Mouse (Mus musculus): ENCODE measurements around the gene Mllt3. TPM values are rescaled to one million over a fixed set of nuclear protein-coding genes. Genes with fewer than 3 reads are reported as not detected.

The Mllt3 gene
- total and polyA plus RNA-seq, 2 experiments from 2014 or later, result 5.1 to 13.5 TPM

GRCm38 (mm10) chr4:88046280-88046679 lies 13.1 kb upstream of the Mllt3 start:
- Histone ChIP-seq H3K4me2 (ENCODE audit: low read depth, low read length) (no peak overlapping the region), H3K27ac (ENCODE audit: low read depth) (no peak overlapping the region), H3K4me3 (ENCODE audit: low read depth, low read length) (no peak overlapping the region), H3K9ac (replicated peaks; ENCODE audit: low read depth, low read length) (no peak overlapping the region), H3K36me3 (replicated peaks; ENCODE audit: control insufficient read depth, insufficient read depth, low read length) (no peaks in the 10 kb centered on the region), H3K27me3 (ENCODE audit: control insufficient read depth, insufficient read depth, low read length) (no peaks in the 10 kb centered on the region), H3K4me1 (ENCODE audit: control insufficient read depth, insufficient read depth) (no peaks in the 10 kb centered on the region), H3K9me3 (replicated peaks; ENCODE audit: control insufficient read depth, low read length) (no peaks in the 10 kb centered on the region)
- no peak for ATAC-seq (ENCODE audit: insufficient read depth, low read depth)
- TF ChIP-seq EP300 (IDR thresholded peaks at IDR 0.05; ENCODE audit: low read depth), result no peak
- no peak for TF ChIP-seq CTCF (IDR thresholded peaks at IDR 0.05; ENCODE audit: low read depth)
- 60% methylated on average over 8 of the region's 8 CpGs for WGBS
- DNase-seq (ENCODE audit: low spot score), result no peak

GRCm38 (mm10) chr4:88045151-88045550 lies 12.0 kb upstream of the Mllt3 start:
- ATAC-seq (ENCODE audit: insufficient read depth, low read depth) (no peak), DNase-seq (ENCODE audit: low spot score) (no peak)
- no peaks in the 10 kb centered on the region for H3K36me3 ChIP-seq (replicated peaks; ENCODE audit: control insufficient read depth, insufficient read depth, low read length)
- H3K4me3 ChIP-seq (ENCODE audit: low read depth, low read length), result no peak overlapping the region
- H3K4me2 ChIP-seq (ENCODE audit: low read depth, low read length), result no peak overlapping the region
- H3K9me3 ChIP-seq (replicated peaks; ENCODE audit: control insufficient read depth, low read length), result no peaks in the 10 kb centered on the region
- no peaks in the 10 kb centered on the region for H3K4me1 ChIP-seq (ENCODE audit: control insufficient read depth, insufficient read depth)
- no peaks in the 10 kb centered on the region for H3K27me3 ChIP-seq (ENCODE audit: control insufficient read depth, insufficient read depth, low read length)
- TF ChIP-seq EP300 (IDR thresholded peaks at IDR 0.05; ENCODE audit: low read depth) (no peak), CTCF (IDR thresholded peaks at IDR 0.05; ENCODE audit: low read depth) (no peak)
- H3K9ac ChIP-seq (replicated peaks; ENCODE audit: low read depth, low read length), result no peak overlapping the region
- 76% methylated on average over 4 of the region's 4 CpGs for whole genome bisulfite sequencing
- no peak overlapping the region for H3K27ac ChIP-seq (ENCODE audit: low read depth)

GRCm38 (mm10) chr4:88035361-88035760 lies 2.2 kb upstream of the Mllt3 start:
- H3K27me3 ChIP-seq (ENCODE audit: control insufficient read depth, insufficient read depth, low read length), result no peaks in the 10 kb centered on the region
- TF ChIP-seq EP300 (IDR thresholded peaks at IDR 0.05; ENCODE audit: low read depth) (no peak), CTCF (IDR thresholded peaks at IDR 0.05; ENCODE audit: low read depth) (peak; percentile 70)
- 3% methylated on average over 11 of the region's 11 CpGs for WGBS
- no peak overlapping the region for H3K27ac ChIP-seq (ENCODE audit: low read depth)
- peak overlapping the region; percentile 98 for H3K4me2 ChIP-seq (ENCODE audit: low read depth, low read length)
- 0 out of 2 replicates have a peak, but pooled peaks cover 3% of the 10 kb centered on the region for H3K4me1 ChIP-seq (ENCODE audit: control insufficient read depth, insufficient read depth)
- H3K9ac ChIP-seq (replicated peaks; ENCODE audit: low read depth, low read length), result no peak overlapping the region
- no peaks in the 10 kb centered on the region for H3K9me3 ChIP-seq (replicated peaks; ENCODE audit: control insufficient read depth, low read length)
- peak overlapping the region; percentile 94 for H3K4me3 ChIP-seq (ENCODE audit: low read depth, low read length)
- ATAC-seq (ENCODE audit: insufficient read depth, low read depth), result no peak
- no peaks in the 10 kb centered on the region for H3K36me3 ChIP-seq (replicated peaks; ENCODE audit: control insufficient read depth, insufficient read depth, low read length)
- peak; percentile 74 for DNase-seq (ENCODE audit: low spot score)

- Histone ChIP-seq H3K4me3 (ENCODE audit: low read depth, low read length) (peak overlapping the region; percentile 94), H3K27me3 (ENCODE audit: control insufficient read depth, insufficient read depth, low read length) (no peaks in the 10 kb centered on the region), H3K4me1 (ENCODE audit: control insufficient read depth, insufficient read depth) (0 out of 2 replicates have a peak, but pooled peaks cover 3% of the 10 kb centered on the region), H3K9me3 (replicated peaks; ENCODE audit: control insufficient read depth, low read length) (no peaks in the 10 kb centered on the region), H3K27ac (ENCODE audit: low read depth) (no peak overlapping the region), H3K36me3 (replicated peaks; ENCODE audit: control insufficient read depth, insufficient read depth, low read length) (0 out of 2 replicates have a peak, but pooled peaks cover under 1% of the 10 kb centered on the region), H3K4me2 (ENCODE audit: low read depth, low read length) (peak overlapping the region; percentile 98), H3K9ac (replicated peaks; ENCODE audit: low read depth, low read length) (peak overlapping the region; percentile 80; the same call in 1 of the 2 replicates)
- ATAC-seq (ENCODE audit: insufficient read depth, low read depth) (no peak), DNase-seq (ENCODE audit: low spot score) (no peak)
- TF ChIP-seq EP300 (IDR thresholded peaks at IDR 0.05; ENCODE audit: low read depth) (no peak), CTCF (IDR thresholded peaks at IDR 0.05; ENCODE audit: low read depth) (no peak)
- 4% methylated on average over 18 of the region's 18 CpGs for WGBS
Measured at GRCm38 (mm10) chr4:88034387-88035157, 1.4 kb upstream of the Mllt3 start.

- Histone ChIP-seq H3K27me3 (ENCODE audit: control insufficient read depth, insufficient read depth, low read length) (no peaks in the 10 kb centered on the region), H3K9ac (replicated peaks; ENCODE audit: low read depth, low read length) (peak overlapping the region; percentile 80), H3K27ac (ENCODE audit: low read depth) (peak overlapping the region; percentile 52; the same call in 1 of the 2 replicates), H3K36me3 (replicated peaks; ENCODE audit: control insufficient read depth, insufficient read depth, low read length) (0 out of 2 replicates have a peak, but pooled peaks cover 4% of the 10 kb centered on the region), H3K4me3 (ENCODE audit: low read depth, low read length) (peak overlapping the region; percentile 94), H3K4me1 (ENCODE audit: control insufficient read depth, insufficient read depth) (0 out of 2 replicates have a peak, but pooled peaks cover 3% of the 10 kb centered on the region), H3K9me3 (replicated peaks; ENCODE audit: control insufficient read depth, low read length) (no peaks in the 10 kb centered on the region), H3K4me2 (ENCODE audit: low read depth, low read length) (peak overlapping the region; percentile 98)
- ATAC-seq (ENCODE audit: insufficient read depth, low read depth), result no peak
- TF ChIP-seq CTCF (IDR thresholded peaks at IDR 0.05; ENCODE audit: low read depth) (no peak), EP300 (IDR thresholded peaks at IDR 0.05; ENCODE audit: low read depth) (no peak)
- WGBS, result under 1% methylated on average over 25 of the region's 25 CpGs
- DNase-seq (ENCODE audit: low spot score), result no peak
Measured at GRCm38 (mm10) chr4:88033729-88034386, 694 bp upstream of the Mllt3 start.

Measured in heart, postnatal 0 days (tissue).